13 mouse cellular contexts compared by ENCODE assay signal in the genomic region with DNA sequence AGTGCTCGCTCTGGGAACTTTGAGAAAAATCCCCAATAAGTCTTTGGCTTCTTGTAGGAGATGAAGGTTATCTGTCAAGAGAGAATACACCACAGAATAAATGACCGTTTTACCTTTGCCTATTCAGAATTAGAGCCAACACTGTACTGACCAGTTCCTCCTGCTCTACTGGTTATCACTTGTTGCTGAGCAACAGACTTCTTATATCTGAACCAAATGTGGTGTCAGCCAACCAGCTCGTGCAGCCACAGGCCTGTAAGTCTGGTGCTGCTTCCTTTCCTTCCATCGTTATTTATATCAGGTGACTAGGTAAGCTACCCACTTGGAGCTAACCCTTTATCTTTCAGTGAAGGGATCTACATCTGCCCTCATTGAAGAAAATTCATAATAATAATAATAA.
A peak's percentile ranks its signal among the peaks of the same experiment; 100 is the strongest.
DNase-seq lines count a peak whose midpoint lies in the region; ATAC-seq lines count a peak whose summit lies in the region.
"Had no signal": no experiment of that assay in that cellular context is flagged by ENCODE, and none has a peak within 500 bp of the region (broad histone marks: within the 10 kb centered on the region; RNA-seq: fewer than 3 reads in every experiment).

No protein-coding gene starts in this region.

- no peak for ATAC-seq in forebrain, embryonic 13.5 days
- no peak for ATAC-seq in kidney, embryonic 15.5 days (replicated peaks; ENCODE audit: low FRiP score)

- H3K4me3 ChIP-seq in forebrain, embryonic 13.5 days, result no peak overlapping the region
- no peak overlapping the region for H3K4me3 ChIP-seq in forebrain, embryonic 10.5 days
- H3K4me3 ChIP-seq in kidney, embryonic 15.5 days (replicated peaks), result no peak overlapping the region
- H3K4me3 ChIP-seq: left cerebral cortex, adult 2 months; midbrain, embryonic 13.5 days had no signal

- H3K27me3 ChIP-seq in forebrain, embryonic 13.5 days, result no peaks in the 10 kb centered on the region
- H3K27me3 ChIP-seq in forebrain, embryonic 10.5 days (ENCODE audit: poor library complexity, severe bottlenecking), result no peaks in the 10 kb centered on the region
- H3K27me3 ChIP-seq in kidney, embryonic 15.5 days, result no peaks in the 10 kb centered on the region

- H3K9me3 ChIP-seq in forebrain, embryonic 13.5 days (replicated peaks), result no peaks in the 10 kb centered on the region
- H3K9me3 ChIP-seq in forebrain, embryonic 10.5 days, result no peaks in the 10 kb centered on the region
- no peaks in the 10 kb centered on the region for H3K9me3 ChIP-seq in kidney, embryonic 15.5 days (replicated peaks)
- H3K9me3 ChIP-seq: midbrain, embryonic 13.5 days had no signal

- no peak overlapping the region for H3K4me2 ChIP-seq in forebrain, embryonic 13.5 days
- H3K4me2 ChIP-seq in kidney, embryonic 15.5 days, result no peak overlapping the region
- H3K4me2 ChIP-seq: midbrain, embryonic 13.5 days had no signal

- WGBS in forebrain, embryonic 13.5 days, result 65% methylated on average over 4 of the region's 4 CpGs
- WGBS in forebrain, embryonic 10.5 days, result 86% methylated on average over 4 of the region's 4 CpGs
- WGBS in kidney, embryonic 15.5 days, result 53% methylated on average over 4 of the region's 4 CpGs

- peak overlapping the region; percentile 82 for H3K27ac ChIP-seq in forebrain, embryonic 13.5 days
- no peak overlapping the region for H3K27ac ChIP-seq in forebrain, embryonic 10.5 days
- H3K27ac ChIP-seq in kidney, embryonic 15.5 days, result 0 out of 2 replicates have a peak overlapping the region, but pooled peaks have one; percentile 41
- H3K27ac ChIP-seq: left cerebral cortex, adult 2 months; midbrain, embryonic 13.5 days had no signal

- peaks cover 61% of the 10 kb centered on the region for H3K4me1 ChIP-seq in forebrain, embryonic 13.5 days
- H3K4me1 ChIP-seq in forebrain, embryonic 10.5 days, result peaks cover 52% of the 10 kb centered on the region
- peaks cover 32% of the 10 kb centered on the region for H3K4me1 ChIP-seq in kidney, embryonic 15.5 days

- no peak overlapping the region for H3K9ac ChIP-seq in forebrain, embryonic 13.5 days
- H3K9ac ChIP-seq in kidney, embryonic 15.5 days, result no peak overlapping the region
- H3K9ac ChIP-seq: midbrain, embryonic 13.5 days had no signal

- DNase-seq in forebrain, embryonic 10.5 days (ENCODE audit: extremely low spot score, low spot score), result no peak
- DNase-seq in kidney, adult 11 months, result no peak
- DNase-seq in urinary bladder, postnatal 25 days (ENCODE audit: low spot score), result peak; percentile 19
- no peak for DNase-seq in urinary bladder, postnatal 4 days (ENCODE audit: low spot score in 2 of 2)
- no peak for DNase-seq in adrenal gland, postnatal 14 days
- DNase-seq in gastrocnemius, postnatal 4 days (ENCODE audit: low spot score in 2 of 2), result no peak
- DNase-seq: adrenal gland, adult 2 months; cerebellum, adult 8-10 months; gastrocnemius, postnatal 14 days had no signal

- no peaks in the 10 kb centered on the region for H3K36me3 ChIP-seq in forebrain, embryonic 13.5 days (ENCODE audit: poor library complexity, severe bottlenecking)
- no peaks in the 10 kb centered on the region for H3K36me3 ChIP-seq in forebrain, embryonic 10.5 days (replicated peaks)
- no peaks in the 10 kb centered on the region for H3K36me3 ChIP-seq in kidney, embryonic 15.5 days
- H3K36me3 ChIP-seq: midbrain, embryonic 13.5 days had no signal
